Mouse (Mus musculus) neural tube, embryonic 12.5 days (tissue): ENCODE measurements at regions not wholly inside any gene's neighbourhood (a gene's known extent, or its start where the extent isn't known, plus 50 kb on each side); places are given as distances from the start of the nearest gene placed in this dataset.
"Not testable (repeated sequence)": the region's sequence is repeated elsewhere in the genome, so short reads cannot be mapped to it uniquely, and the experiment has no call there.

ENCODE experiments used
- ATAC-seq: fragments of 200-750 bp; cut with Nextera tagmentation; 2 replicates; pipeline ENCODE4 v1.8.0; 2017; ENCODE audit warnings: low read depth, mild to moderate bottlenecking, moderate TSS enrichment, moderate library complexity; ENCODE audit not compliant: low FRiP score
- H3K27ac ChIP-seq: fragments of 300-500 bp; sonication (generic); 2 replicates; pipeline ENCODE4 v1.5.1; 2016
- H3K27me3 ChIP-seq: fragments of 300-500 bp; sonication (generic); replicated peaks from 2 replicates; pipeline ENCODE4 v1.6.1; 2016; ENCODE audit warnings: mild to moderate bottlenecking
- H3K36me3 ChIP-seq: fragments of 300-500 bp; sonication (generic); 2 replicates; pipeline ENCODE4 v1.6.1; 2016; ENCODE audit warnings: mild to moderate bottlenecking
- H3K4me1 ChIP-seq: fragments of 300-500 bp; sonication (generic); 2 replicates; pipeline ENCODE4 v1.6.1; 2016
- H3K4me2 ChIP-seq: fragments of 300-500 bp; sonication (generic); replicated peaks from 2 replicates; pipeline ENCODE4 v1.6.1; 2016; ENCODE audit warnings: mild to moderate bottlenecking
- H3K4me3 ChIP-seq: fragments of 300-500 bp; sonication (generic); 2 replicates; pipeline ENCODE4 v1.5.1; 2016
- H3K9ac ChIP-seq: fragments of 300-500 bp; sonication (generic); 2 replicates; pipeline ENCODE4 v1.6.1; 2016; ENCODE audit warnings: mild to moderate bottlenecking
- H3K9me3 ChIP-seq: fragments of 300-500 bp; sonication (generic); 2 replicates; pipeline ENCODE4 v1.6.1; 2016; ENCODE audit warnings: mild to moderate bottlenecking
- WGBS: fragments of 180-500 bp; shearing (Covaris S2); methylation state at CpG from one replicate; pipeline ENCODE4 v1.1.7; 2016; 5-methylcytosine and 5-hydroxymethylcytosine counted together

DNA sequence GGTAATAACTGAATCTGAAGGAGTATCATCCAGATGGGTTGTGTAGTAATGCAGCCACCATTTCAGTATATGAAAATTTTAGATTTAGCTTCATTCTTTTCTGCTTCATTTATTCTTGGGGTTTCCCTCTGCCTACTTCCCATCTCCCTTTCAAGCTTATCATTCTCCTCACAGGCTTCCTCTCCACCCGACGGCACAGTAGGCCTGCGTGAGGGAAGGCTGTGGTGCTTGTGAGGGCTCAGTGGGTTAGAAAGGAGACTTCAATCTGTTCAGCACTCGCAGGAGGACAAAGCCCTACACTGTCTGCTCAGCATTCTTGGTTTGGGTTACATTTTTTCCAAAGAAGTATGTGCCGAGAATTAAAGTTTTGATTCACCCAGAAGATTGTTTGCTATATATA is 804.2 kb upstream of the Olfr1507 start:
- H3K4me2 ChIP-seq, H3K36me3 ChIP-seq, H3K4me3 ChIP-seq, H3K9me3 ChIP-seq, H3K4me1 ChIP-seq, H3K27ac ChIP-seq, ATAC-seq, H3K27me3 ChIP-seq, H3K9ac ChIP-seq: not testable (repeated sequence)
- WGBS = no CpG with 5 or more reads among the region's 5 CpGs

DNA sequence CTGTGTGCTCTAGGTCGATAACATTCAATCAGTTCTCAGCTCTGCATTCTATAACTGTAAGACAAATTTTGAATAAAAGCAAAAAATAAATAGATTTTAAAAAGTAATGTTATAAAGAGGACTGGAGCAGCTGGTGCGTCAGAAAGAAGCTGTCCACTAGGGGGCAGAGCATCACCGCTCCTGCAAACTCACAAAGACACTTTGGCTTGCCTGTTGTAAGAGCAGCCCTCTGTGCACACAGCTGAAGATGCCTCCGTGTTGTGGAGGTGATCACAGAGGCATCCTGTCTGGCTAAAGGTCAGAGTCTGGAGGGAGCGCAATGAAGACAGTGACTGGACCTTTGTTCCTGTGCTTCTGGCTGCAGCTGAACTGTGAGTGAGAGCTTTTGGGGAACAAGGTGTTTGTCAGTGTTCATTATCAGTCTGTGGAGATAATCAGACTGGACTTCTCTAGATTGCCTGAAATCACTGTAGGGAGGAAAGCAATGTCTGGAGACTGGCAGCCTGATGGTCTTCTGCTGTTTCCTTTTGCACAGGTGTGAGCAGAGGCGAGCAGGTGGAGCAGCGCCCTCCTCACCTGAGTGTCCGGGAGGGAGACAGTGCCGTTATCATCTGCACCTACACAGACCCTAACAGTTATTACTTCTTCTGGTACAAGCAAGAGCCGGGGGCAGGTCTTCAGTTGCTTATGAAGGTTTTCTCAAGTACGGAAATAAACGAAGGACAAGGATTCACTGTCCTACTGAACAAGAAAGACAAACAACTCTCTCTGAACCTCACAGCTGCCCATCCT is 788.0 kb upstream of the Olfr1507 start:
- not testable (repeated sequence) for H3K27ac ChIP-seq, H3K4me1 ChIP-seq, H3K9ac ChIP-seq, H3K9me3 ChIP-seq, H3K4me3 ChIP-seq, H3K36me3 ChIP-seq, H3K27me3 ChIP-seq, H3K4me2 ChIP-seq
- no CpG with 5 or more reads among the region's 12 CpGs for WGBS
- peak; percentile 53; the same call in 1 of the 2 replicates for ATAC-seq

GRCm38 (mm10) chr14:53273218-53273617 is 777.7 kb upstream of the Olfr1507 start:
- not testable (repeated sequence) for H3K9me3 ChIP-seq, H3K4me2 ChIP-seq, ATAC-seq, H3K36me3 ChIP-seq, H3K4me1 ChIP-seq, H3K27ac ChIP-seq, H3K9ac ChIP-seq, H3K4me3 ChIP-seq, H3K27me3 ChIP-seq
- WGBS = 89% methylated on average over 3 of the region's 4 CpGs

- WGBS = no CpG with 5 or more reads among the region's 2 CpGs
- not testable (repeated sequence) for H3K4me2 ChIP-seq, H3K4me3 ChIP-seq, H3K9ac ChIP-seq, H3K36me3 ChIP-seq, ATAC-seq, H3K9me3 ChIP-seq, H3K4me1 ChIP-seq, H3K27me3 ChIP-seq, H3K27ac ChIP-seq
Measured at GRCm38 (mm10) chr14:53267693-53268092, 772.1 kb upstream of the Olfr1507 start.

DNA sequence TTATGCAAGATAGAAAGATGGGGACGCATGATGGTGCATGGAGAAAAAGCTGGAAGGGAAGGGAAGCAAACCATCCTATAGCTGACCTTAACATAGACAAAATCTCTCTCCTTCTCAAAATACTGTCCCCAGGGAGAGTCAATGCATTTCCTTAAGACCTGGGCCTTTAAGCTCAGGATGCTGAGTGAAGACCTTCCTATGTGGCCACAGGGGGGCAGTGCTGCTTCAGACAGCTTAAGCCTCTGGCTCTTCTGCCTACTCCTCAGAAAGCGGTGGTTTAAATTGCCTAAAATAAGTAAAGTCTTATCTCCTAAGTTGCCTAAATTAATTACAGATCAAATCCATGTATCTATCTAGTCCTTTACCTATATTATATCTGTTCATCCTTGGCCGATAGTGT is 760.4 kb upstream of the Olfr1507 start:
- H3K27ac ChIP-seq, ATAC-seq, H3K9me3 ChIP-seq, H3K4me1 ChIP-seq, H3K4me2 ChIP-seq, H3K4me3 ChIP-seq, H3K9ac ChIP-seq, H3K36me3 ChIP-seq, H3K27me3 ChIP-seq: not testable (repeated sequence)
- WGBS = no CpG with 5 or more reads among the region's 3 CpGs

GRCm38 (mm10) chr14:53253470-53253869 is 757.9 kb upstream of the Olfr1507 start:
- H3K4me1 ChIP-seq = not testable (repeated sequence)

GRCm38 (mm10) chr14:53231142-53231541 is 735.6 kb upstream of the Olfr1507 start:
- not testable (repeated sequence) for H3K4me1 ChIP-seq, H3K9me3 ChIP-seq, H3K27me3 ChIP-seq, H3K4me2 ChIP-seq, H3K36me3 ChIP-seq, H3K9ac ChIP-seq, H3K27ac ChIP-seq, H3K4me3 ChIP-seq, ATAC-seq
- no CpG with 5 or more reads among the region's 6 CpGs for WGBS

More at GRCm38 (mm10) chr14:53253470-53253869, 757.9 kb upstream of the Olfr1507 start:
- not testable (repeated sequence) for H3K27ac ChIP-seq, H3K9ac ChIP-seq, H3K27me3 ChIP-seq, H3K36me3 ChIP-seq, H3K9me3 ChIP-seq, ATAC-seq, H3K4me3 ChIP-seq, H3K4me2 ChIP-seq

GRCm38 (mm10) chr14:53224789-53225188 is 729.2 kb upstream of the Olfr1507 start:
- not testable (repeated sequence) for H3K4me2 ChIP-seq, H3K36me3 ChIP-seq, H3K9ac ChIP-seq, H3K27me3 ChIP-seq, ATAC-seq, H3K9me3 ChIP-seq, H3K27ac ChIP-seq, H3K4me1 ChIP-seq, H3K4me3 ChIP-seq
- WGBS = no CpG with 5 or more reads among the region's 1 CpGs

- H3K36me3 ChIP-seq, H3K27me3 ChIP-seq, ATAC-seq, H3K9ac ChIP-seq, H3K4me1 ChIP-seq, H3K9me3 ChIP-seq, H3K4me2 ChIP-seq, H3K27ac ChIP-seq, H3K4me3 ChIP-seq: not testable (repeated sequence)
- WGBS = no CpG with 5 or more reads among the region's 3 CpGs
Measured at GRCm38 (mm10) chr14:53210554-53210953, 715.0 kb upstream of the Olfr1507 start.

DNA sequence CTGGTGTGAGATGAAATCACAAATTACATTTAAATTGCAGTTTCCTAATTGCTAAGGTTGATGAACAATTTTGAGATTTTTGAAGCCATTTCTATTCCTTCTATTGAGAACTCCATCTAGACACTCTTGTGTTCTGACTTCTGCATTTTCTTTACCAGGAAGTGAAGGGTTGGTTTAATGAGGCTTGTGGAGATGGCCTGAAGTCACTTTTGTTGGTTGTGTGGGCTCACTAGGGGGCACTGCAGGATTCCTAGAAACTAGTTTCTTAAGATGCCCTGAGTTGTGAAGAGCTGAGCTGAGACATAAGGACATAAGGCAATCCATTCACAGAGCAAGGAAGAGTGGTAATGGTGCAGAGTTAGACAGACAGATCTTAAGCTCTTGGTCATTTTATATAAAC is 713.7 kb upstream of the Olfr1507 start:
- not testable (repeated sequence) for H3K4me1 ChIP-seq, H3K27me3 ChIP-seq, H3K36me3 ChIP-seq, ATAC-seq, H3K27ac ChIP-seq, H3K9ac ChIP-seq, H3K9me3 ChIP-seq, H3K4me2 ChIP-seq, H3K4me3 ChIP-seq

DNA sequence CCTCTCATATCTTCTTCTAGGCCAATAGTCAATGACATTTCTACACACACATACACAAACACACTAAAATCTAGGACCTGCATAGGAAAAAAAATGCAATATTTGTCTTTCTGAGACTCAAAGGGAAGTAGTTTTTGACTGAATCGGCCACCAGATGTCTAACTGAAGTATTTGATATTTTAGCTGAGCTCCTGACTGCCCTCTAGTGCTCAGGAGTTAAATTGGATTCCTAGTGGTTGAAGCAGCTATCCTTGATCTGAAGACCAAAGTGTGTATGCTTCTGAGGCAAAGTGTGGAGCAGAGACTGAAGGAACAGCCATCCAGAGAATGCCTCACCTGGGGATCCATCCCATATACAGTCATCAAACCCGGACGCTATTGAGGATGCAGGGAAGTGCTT is 695.4 kb upstream of the Olfr1507 start:
- not testable (repeated sequence) for H3K9me3 ChIP-seq, H3K27me3 ChIP-seq, H3K9ac ChIP-seq, H3K4me1 ChIP-seq, H3K4me3 ChIP-seq, ATAC-seq, H3K36me3 ChIP-seq, H3K4me2 ChIP-seq, H3K27ac ChIP-seq
- no CpG with 5 or more reads among the region's 3 CpGs for WGBS

DNA sequence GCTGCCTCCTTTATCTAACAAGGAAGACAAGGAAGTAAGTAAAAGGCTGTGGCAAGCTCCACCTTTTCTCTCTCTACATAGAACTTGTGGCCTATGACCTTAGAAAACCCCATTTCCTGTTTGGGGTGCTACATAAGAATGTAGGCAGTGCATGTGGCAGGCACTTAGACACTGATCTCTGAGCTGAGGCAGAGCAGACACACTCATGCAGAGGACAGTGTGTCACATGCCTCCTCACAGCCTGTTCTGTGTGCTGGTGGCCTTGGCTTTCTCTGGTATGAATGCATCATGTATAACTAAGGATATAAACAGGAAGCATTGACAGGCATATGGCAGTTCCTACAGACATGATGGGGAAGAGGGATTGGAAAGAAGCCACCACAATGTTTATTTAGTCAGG is 678.5 kb upstream of the Olfr1507 start:
- not testable (repeated sequence) for H3K4me3 ChIP-seq, H3K27me3 ChIP-seq, H3K4me1 ChIP-seq, H3K4me2 ChIP-seq, H3K36me3 ChIP-seq, H3K9me3 ChIP-seq, H3K9ac ChIP-seq, H3K27ac ChIP-seq, ATAC-seq

DNA sequence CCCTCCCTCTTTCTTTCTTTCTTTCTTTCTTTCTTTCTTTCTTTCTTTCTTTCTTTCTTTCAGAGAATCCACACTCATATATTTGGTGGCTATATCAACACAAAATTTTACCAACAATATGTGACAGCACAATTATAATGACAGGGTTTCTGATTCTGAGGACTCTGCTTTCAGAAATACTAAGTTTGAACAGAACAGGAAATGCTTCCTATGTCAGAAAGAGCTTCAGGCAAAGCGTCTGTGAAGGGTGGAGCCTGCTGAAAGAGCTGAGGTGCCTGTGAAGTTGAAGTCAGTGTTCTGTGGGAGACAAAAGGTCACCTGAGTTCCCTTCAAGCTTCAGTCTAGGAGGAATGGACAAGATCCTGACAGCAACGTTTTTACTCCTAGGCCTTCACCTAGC is 670.8 kb upstream of the Olfr1507 start:
- H3K9ac ChIP-seq, H3K4me3 ChIP-seq, H3K36me3 ChIP-seq, H3K4me1 ChIP-seq, ATAC-seq, H3K27ac ChIP-seq, H3K27me3 ChIP-seq, H3K4me2 ChIP-seq, H3K9me3 ChIP-seq: not testable (repeated sequence)
- whole genome bisulfite sequencing = no CpG with 5 or more reads among the region's 2 CpGs
